Mouse (Mus musculus) lung, postnatal 0 days (tissue): ENCODE results near the gene Pcsk6. TPM values are rescaled to one million over a fixed set of nuclear protein-coding genes. Genes with fewer than 3 reads are reported as not detected.

ENCODE experiments used
- ATAC-seq: fragments of 200-750 bp; cut with Nextera tagmentation; 2 replicates; pipeline ENCODE4 v1.8.0; 2017; ENCODE audit warnings: moderate library complexity
- DNase-seq: peaks from one replicate; pipeline ENCODE4 v3.0.0-alpha.2; 2016; ENCODE audit warnings: low spot score
- H3K27ac ChIP-seq: fragments of 300-500 bp; sonication (generic); 2 replicates; pipeline ENCODE4 v1.5.1; 2014; ENCODE audit warnings: antibody characterized with exemption, mild to moderate bottlenecking, low read length, mixed read lengths
- H3K27me3 ChIP-seq: fragments of 300-500 bp; sonication (generic); replicated peaks from 2 replicates; pipeline ENCODE4 v1.6.1; 2014; ENCODE audit warnings: low read length, mixed read lengths; ENCODE audit not compliant: insufficient read depth
- H3K36me3 ChIP-seq: fragments of 300-500 bp; sonication (generic); 2 replicates; pipeline ENCODE4 v1.6.1; 2014; ENCODE audit warnings: low read length, mixed read lengths; ENCODE audit not compliant: insufficient read depth
- H3K4me1 ChIP-seq: fragments of 300-500 bp; sonication (generic); 2 replicates; pipeline ENCODE4 v1.6.1; 2014; ENCODE audit warnings: antibody characterized with exemption, low read depth, low read length, mixed read lengths; ENCODE audit not compliant: insufficient read depth
- H3K4me2 ChIP-seq: fragments of 300-500 bp; sonication (generic); replicated peaks from 2 replicates; pipeline ENCODE4 v1.6.1; 2014; ENCODE audit warnings: low read depth, mild to moderate bottlenecking, low read length, moderate library complexity, mixed read lengths
- H3K4me3 ChIP-seq: fragments of 300-500 bp; sonication (generic); 2 replicates; pipeline ENCODE4 v1.5.1; 2014; ENCODE audit warnings: low read depth, low read length
- H3K9ac ChIP-seq: fragments of 300-500 bp; sonication (generic); replicated peaks from 2 replicates; pipeline ENCODE4 v1.6.1; 2014; ENCODE audit warnings: low read depth, mild to moderate bottlenecking
- H3K9me3 ChIP-seq: fragments of 300-500 bp; sonication (generic); 2 replicates; pipeline ENCODE4 v1.6.1; 2016; ENCODE audit warnings: low read length, mixed read lengths
- CTCF ChIP-seq: IDR thresholded peaks from 2 replicates; pipeline ENCODE4 v1.5.1; 2016; ENCODE audit warnings: antibody characterized with exemption, mild to moderate bottlenecking
- EP300 ChIP-seq: IDR thresholded peaks from 2 replicates; pipeline ENCODE4 v1.6.1; 2016; ENCODE audit warnings: antibody characterized with exemption, mild to moderate bottlenecking, control low read depth
- WGBS: fragments of 180-500 bp; shearing (Covaris S2); extraction: QIAGEN DNeasy Blood & Tissue Kit; methylation state at CpG from one replicate; pipeline ENCODE4 v1.1.7; 2014; 5-methylcytosine and 5-hydroxymethylcytosine counted together
- polyA plus RNA-seq: library from polyadenylated mRNA; unstranded; fragments of >200 nt; fragmentation: Nextera tagmentation; extraction: Ambion mirVana; gene quantifications from 2 replicates; pipeline ENCODE4 v1.2.1, GENCODE M21; 2015

Pcsk6 gene
- polyA plus RNA-seq, 1 experiment from 2014 or later = 1.4 TPM

- 69% methylated on average over 11 of the region's 11 CpGs for WGBS
- H3K4me1 ChIP-seq = no peaks in the 10 kb centered on the region
- H3K27ac ChIP-seq = no peak overlapping the region
- no peak overlapping the region for H3K4me2 ChIP-seq
- H3K9me3 ChIP-seq = no peaks in the 10 kb centered on the region
- H3K9ac ChIP-seq = no peak overlapping the region
- H3K27me3 ChIP-seq = no peaks in the 10 kb centered on the region
- H3K36me3 ChIP-seq = no peaks in the 10 kb centered on the region
- ATAC-seq = no peak
- TF ChIP-seq EP300 (no peak), CTCF (no peak)
- H3K4me3 ChIP-seq = no peak overlapping the region
- no peak for DNase-seq
Observed at GRCm38 (mm10) chr7:66008161-66008891, 146.8 kb downstream of the Pcsk6 start.

- no peak for TF ChIP-seq EP300
- Histone ChIP-seq H3K36me3 (no peaks in the 10 kb centered on the region), H3K27me3 (no peaks in the 10 kb centered on the region), H3K9me3 (no peaks in the 10 kb centered on the region), H3K27ac (no peak overlapping the region), H3K9ac (no peak overlapping the region), H3K4me1 (no peaks in the 10 kb centered on the region), H3K4me3 (no peak overlapping the region), H3K4me2 (no peak overlapping the region)
- 66% methylated on average over 16 of the region's 16 CpGs for WGBS
- DNase-seq (no peak), ATAC-seq (no peak)
Observed at GRCm38 (mm10) chr7:66008892-66009273, 147.3 kb downstream of the Pcsk6 start.

- peak; percentile 72 for ATAC-seq
- WGBS = 45% methylated on average over 6 of the region's 6 CpGs
- H3K27ac ChIP-seq = no peak overlapping the region
Observed at GRCm38 (mm10) chr7:66010518-66010917, 149.0 kb downstream of the Pcsk6 start.

GRCm38 (mm10) chr7:66027747-66028146, 166.2 kb downstream of the Pcsk6 start:
- TF ChIP-seq CTCF (peak; percentile 63), EP300 (no peak)
- DNase-seq (no peak), ATAC-seq (no peak)
- Histone ChIP-seq H3K36me3 (no peaks in the 10 kb centered on the region), H3K4me3 (no peak overlapping the region), H3K27ac (no peak overlapping the region), H3K9ac (no peak overlapping the region), H3K27me3 (no peaks in the 10 kb centered on the region), H3K4me1 (no peaks in the 10 kb centered on the region), H3K4me2 (no peak overlapping the region), H3K9me3 (no peaks in the 10 kb centered on the region)
- WGBS = 79% methylated on average over 2 of the region's 2 CpGs

More at GRCm38 (mm10) chr7:66010518-66010917, 149.0 kb downstream of the Pcsk6 start:
- no peaks in the 10 kb centered on the region for H3K9me3 ChIP-seq
- DNase-seq = peak; percentile 24
- H3K4me2 ChIP-seq = no peak overlapping the region
- no peak for TF ChIP-seq EP300
- TF ChIP-seq CTCF = 0 out of 2 replicates have a peak, but pooled peaks have one; percentile 6
- H3K36me3 ChIP-seq = no peaks in the 10 kb centered on the region
- no peaks in the 10 kb centered on the region for H3K4me1 ChIP-seq
- no peak overlapping the region for H3K4me3 ChIP-seq
- H3K9ac ChIP-seq = no peak overlapping the region
- H3K27me3 ChIP-seq = no peaks in the 10 kb centered on the region

GRCm38 (mm10) chr7:66028766-66029512, 167.4 kb downstream of the Pcsk6 start:
- H3K9ac ChIP-seq = no peak overlapping the region
- H3K4me1 ChIP-seq = no peaks in the 10 kb centered on the region
- TF ChIP-seq EP300 = no peak
- no peak for TF ChIP-seq CTCF
- H3K4me2 ChIP-seq = no peak overlapping the region
- H3K9me3 ChIP-seq = no peaks in the 10 kb centered on the region
- DNase-seq = no peak
- no peaks in the 10 kb centered on the region for H3K36me3 ChIP-seq
- 62% methylated on average over 6 of the region's 6 CpGs for WGBS
- H3K27ac ChIP-seq = no peak overlapping the region
- no peaks in the 10 kb centered on the region for H3K27me3 ChIP-seq
- H3K4me3 ChIP-seq = no peak overlapping the region
- ATAC-seq = peak; percentile 14; the same call in 1 of the 2 replicates

GRCm38 (mm10) chr7:66036809-66037208, 175.3 kb downstream of the Pcsk6 start:
- ATAC-seq (no peak), DNase-seq (no peak)
- Histone ChIP-seq H3K27ac (no peak overlapping the region), H3K9me3 (no peaks in the 10 kb centered on the region), H3K4me3 (no peak overlapping the region), H3K9ac (no peak overlapping the region), H3K27me3 (no peaks in the 10 kb centered on the region), H3K4me2 (no peak overlapping the region), H3K36me3 (no peaks in the 10 kb centered on the region), H3K4me1 (no peaks in the 10 kb centered on the region)
- 45% methylated on average over 8 of the region's 8 CpGs for WGBS
- TF ChIP-seq CTCF (no peak), EP300 (no peak)
